Mouse (Mus musculus): ENCODE measurements around the gene Dennd2a.

Dennd2a gene

DNA sequence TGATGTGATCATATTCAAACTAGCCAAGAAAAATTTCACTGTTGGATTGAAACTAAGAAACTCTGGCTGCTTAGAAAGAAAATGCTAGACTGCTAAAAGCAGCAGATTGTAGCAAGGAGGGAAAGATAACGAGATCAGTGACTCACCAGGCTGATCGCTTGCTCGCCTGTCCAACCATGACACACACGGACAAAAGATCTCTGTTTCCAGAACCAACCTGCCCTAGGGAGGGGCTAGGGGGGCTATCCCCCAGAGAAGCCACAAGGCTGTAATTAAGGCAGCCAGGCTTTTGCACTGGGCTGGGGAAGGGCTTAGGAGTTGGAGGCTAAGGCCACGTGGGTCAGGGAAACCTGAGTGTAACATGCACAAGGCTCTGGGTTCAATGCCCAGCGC is 41.9 kb downstream of the Dennd2a start:
- peak; percentile 36 for DNase-seq (ENCODE audit: low spot score)

GRCm38 (mm10) chr6:39515040-39515738 is 42.5 kb downstream of the Dennd2a start:
- DNase-seq (ENCODE audit: low spot score), result no peak

GRCm38 (mm10) chr6:39503476-39503875 is 54.2 kb downstream of the Dennd2a start:
- no peak for DNase-seq (ENCODE audit: low spot score)

GRCm38 (mm10) chr6:39497165-39497564 is 60.5 kb downstream of the Dennd2a start:
- DNase-seq (ENCODE audit: low spot score), result no peak

GRCm38 (mm10) chr6:39493129-39493714 is 64.4 kb downstream of the Dennd2a start:
- no peak for DNase-seq (ENCODE audit: low spot score)

GRCm38 (mm10) chr6:39492161-39492560 is 65.5 kb downstream of the Dennd2a start:
- DNase-seq (ENCODE audit: low spot score), result no peak

- no peak for DNase-seq (ENCODE audit: low spot score)
Measured at GRCm38 (mm10) chr6:39491203-39491602, 66.5 kb downstream of the Dennd2a start.

DNA sequence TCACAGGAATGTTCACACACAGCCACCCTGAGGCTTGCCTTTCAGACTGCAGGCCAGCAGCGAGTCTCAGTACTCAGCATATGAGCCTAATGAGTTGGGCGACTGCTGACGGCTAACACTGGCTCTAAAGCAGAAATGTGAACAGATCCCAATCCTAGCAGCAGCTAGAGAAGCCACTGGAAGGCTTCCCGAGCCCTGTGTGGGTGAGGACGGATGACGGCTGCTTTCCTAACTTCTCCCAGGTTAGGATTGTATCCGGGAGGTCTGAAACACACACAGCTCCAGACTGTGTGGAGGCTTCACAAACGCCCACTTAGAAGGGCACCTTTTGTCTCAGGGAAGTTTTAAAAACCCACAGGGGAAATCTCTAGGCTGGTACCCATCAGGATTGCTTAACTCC is 69.4 kb downstream of the Dennd2a start:
- no peak for DNase-seq (ENCODE audit: low spot score)

GRCm38 (mm10) chr6:39483656-39484055 is 74.0 kb downstream of the Dennd2a start:
- DNase-seq (ENCODE audit: low spot score), result no peak

- peak; percentile 4 for DNase-seq (ENCODE audit: low spot score)
Measured at GRCm38 (mm10) chr6:39478509-39479150, 79.0 kb downstream of the Dennd2a start.

- DNase-seq (ENCODE audit: low spot score), result no peak
Measured at GRCm38 (mm10) chr6:39476617-39477016, 81.0 kb downstream of the Dennd2a start.

DNA sequence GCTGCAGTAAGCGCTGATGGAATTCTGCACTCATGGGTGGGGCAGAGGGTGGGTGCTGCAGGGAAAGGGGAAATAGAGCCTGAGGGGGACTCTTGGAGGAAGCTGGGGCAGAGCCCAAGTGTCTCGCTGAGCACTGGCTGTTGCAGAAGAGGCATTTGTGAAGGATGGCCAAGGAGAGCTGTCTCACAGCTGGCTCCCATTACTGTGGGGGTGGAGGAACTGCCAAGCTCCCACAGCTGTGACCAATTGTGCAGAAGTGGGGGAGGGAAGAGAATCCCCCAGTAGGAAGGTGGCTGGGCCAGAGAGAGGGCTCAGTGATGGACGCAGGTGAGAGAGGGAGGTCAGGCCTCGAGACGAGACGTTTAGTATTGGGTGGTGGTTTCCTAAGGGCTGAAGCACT is 83.2 kb downstream of the Dennd2a start:
- no peak for DNase-seq (ENCODE audit: low spot score)

DNA sequence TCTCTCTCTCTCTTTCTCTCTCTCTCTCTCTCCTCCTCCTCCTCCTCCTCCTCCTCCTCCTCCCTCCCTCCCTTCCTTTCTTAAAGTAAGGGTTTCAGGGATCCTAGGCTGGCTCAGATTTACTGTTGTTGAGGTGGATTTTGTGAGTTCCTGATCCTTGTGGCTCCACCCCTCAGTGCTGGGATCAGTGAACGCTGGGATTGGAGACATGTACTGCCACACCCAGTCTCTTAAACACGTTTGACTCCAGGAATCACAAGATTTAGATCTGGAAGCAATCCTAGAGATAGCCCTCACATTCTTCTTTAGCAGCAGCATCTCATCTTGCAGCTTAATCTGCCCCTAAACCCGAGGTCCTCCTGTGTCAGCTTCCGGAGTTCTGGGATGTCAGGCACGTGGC is 84.8 kb downstream of the Dennd2a start:
- DNase-seq (ENCODE audit: low spot score), result no peak

DNA sequence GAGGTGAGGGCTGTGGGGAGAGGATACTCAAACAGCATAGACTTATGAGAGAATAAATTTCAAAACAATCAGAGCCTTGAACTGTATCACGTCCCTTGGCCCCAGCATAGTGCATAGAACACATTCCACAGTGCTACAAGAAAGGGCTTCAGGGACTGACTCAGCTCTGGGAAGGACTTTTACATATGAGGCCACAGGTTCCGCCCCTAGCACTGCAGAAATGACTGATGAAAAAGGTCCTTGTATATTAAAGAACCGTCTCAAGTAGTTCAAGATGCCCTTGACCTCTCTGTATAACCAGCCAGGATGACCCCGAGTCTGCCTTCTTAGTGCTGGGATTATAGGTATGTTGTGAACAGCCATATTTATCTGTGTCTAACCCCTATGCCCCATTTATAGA is 85.4 kb downstream of the Dennd2a start:
- DNase-seq (ENCODE audit: low spot score), result no peak

GRCm38 (mm10) chr6:39470076-39470475 is 87.6 kb downstream of the Dennd2a start:
- DNase-seq (ENCODE audit: low spot score), result no peak

DNA sequence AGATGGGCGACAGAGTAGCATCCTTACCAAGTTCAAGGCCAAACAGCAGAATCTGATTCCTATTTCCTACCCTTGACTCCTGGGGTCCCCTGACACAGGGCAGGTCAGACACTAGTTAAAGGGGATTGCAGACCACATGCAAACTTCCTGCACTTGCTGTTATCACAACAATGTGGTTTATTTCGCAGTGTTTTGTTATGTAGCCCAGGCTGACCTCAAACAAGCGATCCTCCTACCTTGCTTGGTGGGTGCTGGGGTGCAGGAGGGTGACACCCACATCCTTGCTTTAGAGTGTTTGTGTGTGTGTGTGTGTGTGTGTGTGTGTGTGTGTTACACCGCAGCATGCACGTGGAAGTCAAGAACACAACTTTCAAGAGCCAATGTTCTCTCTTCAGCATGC is 88.2 kb downstream of the Dennd2a start:
- DNase-seq (ENCODE audit: low spot score), result no peak

DNA sequence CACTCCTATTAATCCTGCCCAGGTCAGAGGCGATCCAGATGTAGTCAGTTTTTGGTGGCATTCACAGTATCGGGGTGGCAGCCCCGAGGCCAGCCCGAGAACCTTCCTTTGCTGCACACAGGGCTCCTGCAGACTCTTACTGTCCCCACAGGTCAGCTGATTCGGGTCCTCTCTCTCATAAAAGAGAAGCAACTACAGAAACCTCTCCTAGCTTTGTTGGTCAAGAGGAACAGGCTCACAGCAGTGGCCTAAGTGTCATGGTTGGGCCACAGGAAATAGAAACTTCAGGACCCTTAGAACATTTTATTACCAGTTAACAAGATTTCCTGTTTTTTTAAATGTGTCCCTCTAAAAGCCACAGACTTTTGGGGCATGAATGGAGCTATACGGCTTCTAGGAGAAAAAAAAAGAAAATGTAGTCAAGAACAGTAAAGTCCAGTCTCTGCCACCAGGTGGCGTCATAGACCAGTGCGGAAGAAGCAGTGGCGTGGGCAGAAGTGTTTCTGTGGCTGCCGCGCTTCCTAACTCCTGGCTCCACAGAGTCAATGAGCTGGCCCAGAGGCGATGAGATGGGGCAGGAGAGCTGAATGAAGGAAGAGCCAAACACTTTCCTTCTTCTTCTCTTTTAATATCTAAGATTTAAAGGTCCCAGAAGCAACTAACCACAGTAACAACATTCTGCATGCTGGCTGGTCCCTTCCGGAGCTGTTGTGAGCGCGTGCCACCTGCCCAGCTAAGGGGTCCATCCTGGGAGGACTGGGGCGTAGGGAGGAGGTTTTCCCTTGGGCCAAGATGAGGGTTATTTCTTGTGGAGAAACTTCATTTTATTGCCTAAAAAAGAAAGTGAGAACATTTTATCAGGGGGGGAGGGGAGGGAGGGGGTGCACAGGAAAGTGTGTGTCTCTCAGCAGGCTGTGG is 94.8 kb downstream of the Dennd2a start:
- peak; percentile 91 for DNase-seq (ENCODE audit: low spot score)

DNA sequence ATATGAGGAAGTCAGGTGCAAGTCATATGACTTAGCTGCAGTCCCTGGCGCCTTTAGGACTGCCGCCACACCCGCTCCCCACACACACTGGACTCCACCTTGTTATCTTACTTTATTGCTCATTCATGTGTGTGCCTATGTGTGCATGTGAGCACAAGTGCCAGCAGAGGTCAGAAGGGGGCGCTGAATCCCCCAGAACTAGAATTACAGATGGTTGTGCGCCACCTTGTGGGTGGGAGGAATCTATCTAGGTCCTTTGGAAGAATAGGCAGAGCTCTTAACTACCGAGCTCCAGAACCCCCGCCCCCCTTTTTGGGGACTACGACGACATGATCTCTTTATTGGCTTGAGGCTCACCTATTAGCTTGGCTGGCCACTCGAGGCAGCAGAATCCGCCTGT is 97.6 kb downstream of the Dennd2a start:
- DNase-seq (ENCODE audit: low spot score), result no peak

GRCm38 (mm10) chr6:39455339-39456160 is 102.1 kb downstream of the Dennd2a start:
- no peak for DNase-seq (ENCODE audit: low spot score)

DNA sequence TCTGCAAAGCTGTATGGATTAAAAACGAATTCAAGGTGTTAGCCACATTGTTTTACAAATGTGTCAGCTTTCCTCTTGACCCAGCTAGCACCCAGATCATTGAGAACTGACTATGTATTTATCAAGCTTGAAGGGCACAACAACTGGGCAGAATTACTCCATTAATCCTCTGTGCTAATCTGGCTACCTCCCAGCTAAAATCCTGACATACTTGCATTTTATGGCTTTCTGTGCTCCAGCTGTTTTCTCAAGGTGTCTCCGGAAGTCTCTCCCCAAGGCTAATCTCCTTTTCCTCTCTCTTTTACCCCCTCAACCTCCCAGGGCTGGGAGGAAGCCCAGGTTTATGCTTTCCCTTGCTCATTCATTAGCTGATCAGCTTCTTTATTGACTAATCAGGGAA is 103.1 kb downstream of the Dennd2a start:
- DNase-seq (ENCODE audit: low spot score), result no peak

DNA sequence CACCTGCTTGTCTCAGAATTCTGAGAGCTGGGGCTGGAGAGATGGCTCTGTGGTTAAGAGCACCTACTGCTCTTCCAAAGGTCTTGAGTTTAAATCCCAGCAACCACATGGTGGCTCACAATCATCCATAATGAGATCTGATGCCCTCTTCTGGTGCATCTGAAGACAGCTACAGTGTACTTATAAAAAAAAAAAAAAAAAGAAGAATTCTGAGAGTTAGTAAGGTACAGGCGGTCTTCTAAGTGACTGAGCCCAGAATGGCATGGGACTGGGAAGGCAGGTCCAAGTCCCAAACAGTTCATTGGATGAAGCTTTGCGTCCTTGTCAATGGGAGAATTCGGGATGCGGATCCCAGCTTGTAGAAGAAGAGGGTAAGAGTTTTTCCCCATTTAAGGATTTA is 104.1 kb downstream of the Dennd2a start:
- no peak for DNase-seq (ENCODE audit: low spot score)

DNA sequence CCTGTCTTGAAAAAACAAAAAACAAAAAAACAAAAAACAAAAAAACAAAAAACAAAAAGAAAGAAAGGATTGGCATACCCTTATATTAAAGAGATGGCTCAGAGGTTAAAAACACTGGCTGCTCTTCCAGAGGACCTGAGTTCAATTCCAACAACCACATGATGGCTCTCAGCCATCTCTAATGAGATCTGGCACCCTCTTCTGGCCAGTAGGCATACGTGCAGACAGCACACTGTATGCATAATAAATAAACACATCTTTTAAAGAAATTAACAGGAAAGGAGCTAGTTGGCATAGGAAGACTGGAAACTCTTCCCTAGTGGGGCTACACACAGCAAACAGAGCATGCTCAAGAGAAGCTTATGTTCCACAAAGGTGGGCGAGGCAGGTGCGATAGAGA is 106.6 kb downstream of the Dennd2a start:
- DNase-seq (ENCODE audit: low spot score), result no peak
